Mouse (Mus musculus) cortical plate, adult 2 months (tissue): ENCODE data around the gene Olfr1226. TPM values are rescaled to one million over a fixed set of nuclear protein-coding genes. Genes with fewer than 3 reads are reported as not detected.
"Not testable (repeated sequence)": the region's sequence is repeated elsewhere in the genome, so short reads cannot be mapped to it uniquely, and the experiment has no call there.

ENCODE experiments used
- H3K27ac ChIP-seq: fragments of 200-500 bp; 2 replicates; pipeline ENCODE4 v1.5.1; 2012; ENCODE audit warnings: low read length, control low read depth, inconsistent platforms; ENCODE audit not compliant: insufficient read depth
- H3K4me1 ChIP-seq: fragments of 200-500 bp; 2 replicates; pipeline ENCODE4 v1.6.1; 2011; ENCODE audit warnings: low read length; ENCODE audit not compliant: control insufficient read depth, insufficient read depth
- H3K4me3 ChIP-seq: fragments of 200-500 bp; 2 replicates; pipeline ENCODE4 v1.5.1; 2011; ENCODE audit warnings: mild to moderate bottlenecking, low read length, control low read depth; ENCODE audit not compliant: insufficient read depth
- CTCF ChIP-seq: fragments of 200-500 bp; IDR thresholded peaks from 2 replicates; pipeline ENCODE4 v1.5.1; 2011; ENCODE audit warnings: mild to moderate bottlenecking, control low read depth, low read length; ENCODE audit not compliant: insufficient read depth; ENCODE audit errors: extremely low read depth
- POLR2A ChIP-seq: fragments of 200-500 bp; IDR thresholded peaks from 2 replicates; pipeline ENCODE4 v1.6.1; 2011; ENCODE audit warnings: mild to moderate bottlenecking, low read length, control low read depth; ENCODE audit not compliant: insufficient read depth; ENCODE audit errors: extremely low read depth
- polyA plus RNA-seq: library from polyadenylated mRNA; depleted of rRNA; stranded (reverse); fragments of >200 nt; gene quantifications from 2 replicates; pipeline ENCODE4 v1.2.3, GENCODE M21; 2012; rRNA removed

The Olfr1226 gene
- not detected in 2 replicates for polyA plus RNA-seq

- TF ChIP-seq POLR2A (no peak), CTCF (no peak)
- Histone ChIP-seq H3K4me3 (no peak within 1 kb of the TSS), H3K27ac (no peak within 1 kb of the TSS), H3K4me1 (no peaks in the 10 kb centered on the region)
Measured at GRCm38 (mm10) chr2:89199948-89200347, at the start of gene Olfr1226. Gene Olfr1226 (minus strand): TSS chr2:89200048.

GRCm38 (mm10) chr2:89196325-89196982 lies 3.4 kb downstream of the Olfr1226 start:
- H3K4me1 ChIP-seq, result no peaks in the 10 kb centered on the region
- no peak overlapping the region for H3K27ac ChIP-seq
- H3K4me3 ChIP-seq, result no peak overlapping the region
- no peak for TF ChIP-seq CTCF
- TF ChIP-seq POLR2A, result no peak

- no peak for TF ChIP-seq CTCF
- TF ChIP-seq POLR2A, result no peak
Measured at GRCm38 (mm10) chr2:89174569-89174968, 25.3 kb downstream of the Olfr1226 start, which contains the start of gene Olfr1225. Gene Olfr1225 (minus strand): TSS chr2:89174669.

GRCm38 (mm10) chr2:89164711-89165110 lies 35.1 kb downstream of the Olfr1226 start:
- H3K4me3 ChIP-seq, H3K4me1 ChIP-seq, H3K27ac ChIP-seq: not testable (repeated sequence)

More at GRCm38 (mm10) chr2:89174569-89174968, 25.3 kb downstream of the Olfr1226 start, which contains the start of gene Olfr1225:
- Histone ChIP-seq H3K4me3 (no peak within 1 kb of the TSS), H3K4me1 (no peaks in the 10 kb centered on the region), H3K27ac (no peak within 1 kb of the TSS)

- H3K4me1 ChIP-seq, H3K4me3 ChIP-seq, H3K27ac ChIP-seq: not testable (repeated sequence)
Measured at GRCm38 (mm10) chr2:89163991-89164390, 35.9 kb downstream of the Olfr1226 start, which contains the start of gene Olfr1224-ps1. Gene Olfr1224-ps1 (minus strand): TSS chr2:89164091.

DNA sequence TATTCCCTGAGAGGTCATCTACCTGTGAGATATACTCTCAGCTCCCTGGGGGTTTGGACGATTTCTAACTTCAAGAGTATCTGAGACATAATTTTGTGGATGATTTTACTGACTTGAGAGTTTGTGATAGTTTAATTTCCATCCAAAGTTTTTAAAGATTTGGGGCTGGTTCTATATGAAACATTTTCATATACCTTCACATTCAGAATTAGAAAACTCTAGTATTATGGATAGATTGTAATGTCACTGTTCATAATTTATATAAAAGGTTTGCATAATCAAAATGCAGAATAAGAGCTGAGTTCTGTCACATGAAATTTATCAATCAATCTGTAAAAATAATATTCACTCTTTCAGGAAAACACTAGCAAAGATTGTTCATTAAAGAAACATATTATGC lies 48.4 kb downstream of the Olfr1226 start, which contains the start of gene Olfr1223:
Gene Olfr1223, minus strand, starts transcription at position 101 of the 400 bp plus-strand sequence.
- no peaks in the 10 kb centered on the region for H3K4me1 ChIP-seq
- TF ChIP-seq POLR2A (no peak), CTCF (no peak)
- no peak within 1 kb of the TSS for H3K4me3 ChIP-seq
- no peak within 1 kb of the TSS for H3K27ac ChIP-seq

Other genes with a start within 250 kb of the Olfr1226 start
- gene Olfr1212, start 246.1 kb downstream of the Olfr1226 start, polyA plus RNA-seq, result not detected in 2 replicates
- gene Gm13762, start 219.8 kb downstream of the Olfr1226 start, polyA plus RNA-seq, result 0.04 TPM in 1 of 2 replicates, not detected in the other
- not detected in 2 replicates for gene Olfr1214, start 207.4 kb downstream of the Olfr1226 start, polyA plus RNA-seq
- not detected in 2 replicates for gene Olfr1215, start 193.1 kb downstream of the Olfr1226 start, polyA plus RNA-seq
- gene Olfr1216, start 181.7 kb downstream of the Olfr1226 start, polyA plus RNA-seq, result not detected in 2 replicates
- gene Olfr1217, start 168.0 kb downstream of the Olfr1226 start, polyA plus RNA-seq, result not detected in 2 replicates
- not detected in 2 replicates for gene Olfr1218, start 138.9 kb downstream of the Olfr1226 start, polyA plus RNA-seq
- not detected in 2 replicates for gene Olfr1219, start 116.5 kb downstream of the Olfr1226 start, polyA plus RNA-seq
- not detected in 2 replicates for gene Olfr1220, start 93.2 kb downstream of the Olfr1226 start, polyA plus RNA-seq
- gene Olfr1221, start 82.8 kb downstream of the Olfr1226 start, polyA plus RNA-seq, result not detected in 2 replicates
- not detected in 2 replicates for gene Olfr1222, start 67.0 kb downstream of the Olfr1226 start, polyA plus RNA-seq
- not detected in 2 replicates for gene Olfr1223, start 48.5 kb downstream of the Olfr1226 start, polyA plus RNA-seq
- not detected in 2 replicates for gene Olfr1224-ps1, start 36.0 kb downstream of the Olfr1226 start, polyA plus RNA-seq
- gene Olfr1225, start 25.4 kb downstream of the Olfr1226 start, polyA plus RNA-seq, result not detected in 2 replicates
- gene Olfr1228, start 54.0 kb upstream of the Olfr1226 start, polyA plus RNA-seq, result not detected in 2 replicates
- not detected in 2 replicates for gene Olfr1229, start 88.0 kb upstream of the Olfr1226 start, polyA plus RNA-seq
- gene Olfr1230, start 97.2 kb upstream of the Olfr1226 start, polyA plus RNA-seq, result not detected in 2 replicates
- not detected in 2 replicates for gene Olfr1231, start 107.0 kb upstream of the Olfr1226 start, polyA plus RNA-seq
- not detected in 2 replicates for gene Olfr1232, start 129.6 kb upstream of the Olfr1226 start, polyA plus RNA-seq
- gene Olfr1233, start 142.3 kb upstream of the Olfr1226 start, polyA plus RNA-seq, result not detected in 2 replicates
- gene Olfr1234, start 164.8 kb upstream of the Olfr1226 start, polyA plus RNA-seq, result not detected in 2 replicates
- not detected in 2 replicates for gene Olfr1238, start 209.6 kb upstream of the Olfr1226 start, polyA plus RNA-seq
- gene Olfr1239, start 220.4 kb upstream of the Olfr1226 start, polyA plus RNA-seq, result not detected in 2 replicates
- not detected in 2 replicates for gene Olfr1240, start 243.0 kb upstream of the Olfr1226 start, polyA plus RNA-seq